Mouse (Mus musculus) CH12.LX (cell line): ENCODE measurements around the gene Ces1a.

ENCODE experiments used
- IRF4 ChIP-seq: IDR thresholded peaks from 2 replicates; pipeline ENCODE4 v1.6.1; 2014; ENCODE audit warnings: low read depth, mild to moderate bottlenecking, inconsistent platforms, low read length, improper control_type of control experiment
- JUN ChIP-seq: IDR thresholded peaks from 2 replicates; pipeline ENCODE4 v1.6.1; 2011; ENCODE audit warnings: low read depth, mild to moderate bottlenecking, low read length, improper control_type of control experiment, moderate library complexity; ENCODE audit not compliant: insufficient read depth
- MYC ChIP-seq: IDR thresholded peaks from 2 replicates; pipeline ENCODE4 v1.6.1; 2011; ENCODE audit warnings: low read depth, mild to moderate bottlenecking, improper control_type of control experiment, low read length
- SMC3 ChIP-seq: IDR thresholded peaks from 2 replicates; pipeline ENCODE4 v1.6.1; 2011; ENCODE audit warnings: low read depth, low read length, improper control_type of control experiment
- TCF12 ChIP-seq: IDR thresholded peaks from 2 replicates; pipeline ENCODE4 v1.6.1; 2014; ENCODE audit warnings: low read depth, mild to moderate bottlenecking, inconsistent platforms, low read length, improper control_type of control experiment

GRCm38 (mm10) chr8:93059185-93059584, 11.2 kb upstream of the Ces1a start:
- TF ChIP-seq MYC (no peak), TCF12 (no peak), SMC3 (peak; percentile 54), JUN (no peak), IRF4 (no peak)
